Mouse (Mus musculus): ENCODE results near the gene Pld5. TPM values are rescaled to one million over a fixed set of nuclear protein-coding genes. Genes with fewer than 3 reads are reported as not detected.

Gene Pld5
- polyA plus RNA-seq, 1 experiment from 2014 or later, result 0.25 TPM

DNA sequence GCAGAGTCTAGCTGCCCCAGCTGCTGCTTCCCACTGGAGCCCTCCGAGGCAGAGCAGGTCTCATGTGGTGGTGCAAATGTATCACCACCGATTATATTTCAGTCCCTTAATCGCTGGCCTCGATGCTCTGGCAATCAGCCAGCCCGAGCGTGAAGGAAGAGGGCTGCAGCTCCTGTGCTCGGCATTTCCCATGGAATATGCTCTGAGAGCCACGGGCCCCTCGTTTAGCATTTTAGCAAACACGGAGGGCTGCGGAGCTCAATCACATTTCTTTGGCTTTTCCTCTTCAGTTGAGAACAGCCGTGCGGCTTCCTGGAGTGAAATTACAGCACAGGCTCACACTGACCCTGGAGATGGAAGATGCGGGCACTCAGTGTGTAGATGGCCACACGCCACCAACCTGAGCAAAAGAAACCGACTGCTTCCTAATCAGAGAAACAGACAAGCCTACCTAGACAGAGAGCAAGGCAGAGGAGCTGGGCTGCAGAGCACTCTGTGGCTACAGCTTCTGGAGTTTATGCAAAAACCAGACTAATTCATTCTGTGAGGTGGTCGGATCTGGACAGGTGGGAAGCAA is 61.4 kb downstream of the Pld5 start:
- 0 out of 2 replicates have a peak, but pooled peaks have one; percentile 23 for ATAC-seq (ENCODE audit: borderline replicate concordance, extremely low read depth, low FRiP score, low TSS enrichment)
- Histone ChIP-seq H3K36me3 (no peaks in the 10 kb centered on the region), H3K9ac (no peak overlapping the region), H3K27me3 (no peaks in the 10 kb centered on the region), H3K4me1 (peaks cover 7% of the 10 kb centered on the region; the same call in 1 of the 2 replicates), H3K9me3 (no peaks in the 10 kb centered on the region), H3K4me3 (peak overlapping the region; percentile 13; the same call in 1 of the 2 replicates), H3K27ac (no peak overlapping the region), H3K4me2 (peak overlapping the region; percentile 50)
- WGBS, result 17% methylated on average over 17 of the region's 17 CpGs

DNA sequence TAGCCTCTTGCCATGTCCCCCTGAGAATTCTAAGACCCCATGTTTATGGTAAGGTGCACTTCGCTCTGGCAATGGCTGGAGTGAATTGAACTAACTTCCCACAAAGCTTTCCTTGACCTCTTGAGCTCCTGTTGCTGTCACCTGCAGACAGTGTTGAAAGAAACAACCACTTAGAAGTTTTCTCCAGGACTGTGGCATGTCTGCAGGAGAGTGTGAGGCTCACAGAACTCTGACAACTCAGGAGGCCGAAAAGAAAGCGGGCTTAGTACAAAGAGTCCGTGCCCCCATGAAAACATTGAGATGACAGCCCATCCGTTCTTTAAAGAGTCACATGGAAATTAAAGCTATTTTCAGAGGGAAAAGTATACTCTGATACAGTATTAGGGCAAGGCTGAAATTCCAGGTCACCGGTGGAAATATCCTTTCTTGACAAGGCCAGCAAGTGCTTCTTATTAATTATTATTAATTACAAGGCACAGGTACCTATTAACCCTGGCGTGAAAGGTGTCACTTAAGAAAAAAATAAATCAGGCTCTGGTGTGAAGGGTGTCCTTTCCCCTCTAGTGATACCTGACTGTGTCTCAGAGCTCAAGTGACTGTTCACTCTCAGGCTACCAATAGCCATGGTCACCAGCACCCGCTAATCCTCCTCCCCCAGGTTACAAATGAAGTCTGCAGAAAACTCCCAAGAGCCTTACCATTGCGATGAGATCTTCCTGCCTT is 62.0 kb downstream of the Pld5 start:
- H3K9me3 ChIP-seq, result no peaks in the 10 kb centered on the region
- H3K36me3 ChIP-seq, result no peaks in the 10 kb centered on the region

DNA sequence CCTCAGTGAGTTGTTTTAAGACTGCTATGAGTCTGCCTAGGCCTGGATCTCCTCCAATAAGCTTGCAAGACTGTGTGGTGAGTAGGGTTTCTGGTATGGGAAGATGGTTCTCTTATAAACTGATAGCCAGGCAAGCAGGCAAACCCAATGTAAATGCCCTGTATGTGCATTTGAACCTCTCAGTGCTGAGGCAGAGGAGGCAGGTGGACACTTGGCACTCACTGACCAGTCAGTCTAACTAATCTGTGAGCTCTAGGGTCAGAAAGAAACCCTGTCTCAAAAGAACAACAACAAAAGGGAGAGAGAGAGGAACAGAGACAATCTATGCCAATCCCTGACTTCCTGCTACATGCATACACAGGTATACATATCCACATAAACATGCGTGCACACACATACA is 64.3 kb downstream of the Pld5 start:
- Histone ChIP-seq H3K4me3 (no peak overlapping the region), H3K9me3 (no peaks in the 10 kb centered on the region), H3K27me3 (no peaks in the 10 kb centered on the region), H3K4me1 (peaks cover 7% of the 10 kb centered on the region; the same call in 1 of the 2 replicates), H3K4me2 (no peak overlapping the region), H3K27ac (no peak overlapping the region), H3K9ac (no peak overlapping the region), H3K36me3 (no peaks in the 10 kb centered on the region)
- 95% methylated on average over 1 of the region's 1 CpGs for WGBS
- ATAC-seq (ENCODE audit: borderline replicate concordance, extremely low read depth, low FRiP score, low TSS enrichment), result no peak

More for the DNA sequence above, 62.0 kb downstream of the Pld5 start:
- Histone ChIP-seq H3K4me2 (peak overlapping the region; percentile 50), H3K4me1 (peaks cover 7% of the 10 kb centered on the region; the same call in 1 of the 2 replicates), H3K27ac (no peak overlapping the region), H3K27me3 (no peaks in the 10 kb centered on the region), H3K9ac (no peak overlapping the region), H3K4me3 (peak overlapping the region; percentile 13; the same call in 1 of the 2 replicates)
- ATAC-seq (ENCODE audit: borderline replicate concordance, extremely low read depth, low FRiP score, low TSS enrichment), result no peak
- WGBS, result 47% methylated on average over 9 of the region's 9 CpGs

DNA sequence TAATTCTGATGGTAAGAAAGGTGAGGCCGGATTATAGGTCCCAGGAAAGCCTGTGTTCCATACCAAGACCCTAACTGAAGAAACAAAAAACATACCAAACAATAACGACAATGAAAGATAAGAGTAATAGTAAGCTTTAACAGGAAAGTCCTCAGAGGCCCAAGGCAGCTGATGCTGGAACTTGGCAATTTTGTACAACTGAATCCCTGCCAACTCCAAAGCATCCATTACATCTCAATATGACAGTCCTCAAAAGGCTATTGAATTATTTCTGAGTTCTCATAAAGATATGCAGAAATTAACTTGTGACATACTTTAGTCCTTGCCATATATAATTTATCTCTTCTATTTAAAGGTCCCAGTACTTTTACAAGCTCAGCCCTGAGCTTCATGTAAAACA is 67.1 kb downstream of the Pld5 start:
- Histone ChIP-seq H3K4me1 (no peaks in the 10 kb centered on the region), H3K9ac (no peak overlapping the region), H3K9me3 (no peaks in the 10 kb centered on the region), H3K27me3 (no peaks in the 10 kb centered on the region), H3K36me3 (no peaks in the 10 kb centered on the region), H3K4me3 (no peak overlapping the region), H3K27ac (no peak overlapping the region), H3K4me2 (no peak overlapping the region)
- no peak for ATAC-seq (ENCODE audit: borderline replicate concordance, extremely low read depth, low FRiP score, low TSS enrichment)
- 76% methylated on average over 2 of the region's 2 CpGs for WGBS

- H3K27me3 ChIP-seq, result no peaks in the 10 kb centered on the region
- H3K4me1 ChIP-seq, result no peaks in the 10 kb centered on the region
- no peak overlapping the region for H3K4me2 ChIP-seq
- no peak overlapping the region for H3K4me3 ChIP-seq
- no peak overlapping the region for H3K27ac ChIP-seq
- H3K9me3 ChIP-seq, result no peaks in the 10 kb centered on the region
- no peak overlapping the region for H3K9ac ChIP-seq
- ATAC-seq (ENCODE audit: borderline replicate concordance, extremely low read depth, low FRiP score, low TSS enrichment), result no peak
- 56% methylated on average over 3 of the region's 3 CpGs for WGBS
- no peaks in the 10 kb centered on the region for H3K36me3 ChIP-seq
Measured at GRCm38 (mm10) chr1:176202360-176202759, 72.8 kb downstream of the Pld5 start.

DNA sequence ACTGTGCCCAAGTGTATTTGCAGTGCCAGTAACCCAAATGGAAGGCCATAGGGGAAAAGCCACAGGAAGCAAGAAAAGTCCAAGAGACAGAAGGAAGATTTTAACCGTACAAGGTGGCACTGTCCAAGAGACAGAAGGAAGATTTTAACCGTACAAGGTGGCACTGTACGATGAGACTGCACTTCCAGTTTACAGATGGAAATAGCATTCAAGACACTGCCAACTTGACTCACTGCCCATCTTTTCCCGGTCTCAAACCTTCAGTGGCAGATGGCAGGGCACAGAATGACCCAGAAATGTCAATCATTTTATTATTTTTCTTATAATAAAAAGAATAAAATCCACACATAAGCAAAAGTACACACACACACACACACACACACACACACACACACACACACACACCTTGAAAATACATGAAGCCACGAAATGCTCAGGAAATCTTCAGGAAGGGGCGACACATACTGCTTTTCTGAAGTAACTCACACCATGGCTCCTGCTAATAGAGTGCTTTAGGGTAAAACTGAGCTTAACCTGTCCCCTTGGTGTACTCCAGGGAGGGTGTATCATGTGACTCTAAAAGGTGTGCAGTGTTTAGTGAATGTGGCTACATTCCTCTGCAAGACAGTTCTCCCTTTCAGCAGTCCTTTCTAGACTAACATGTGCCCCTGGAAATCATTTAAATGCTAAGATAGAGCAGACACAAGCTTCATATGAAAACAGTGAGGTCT is 77.9 kb downstream of the Pld5 start:
- Histone ChIP-seq H3K4me1 (no peaks in the 10 kb centered on the region), H3K36me3 (no peaks in the 10 kb centered on the region), H3K27me3 (no peaks in the 10 kb centered on the region), H3K9me3 (no peaks in the 10 kb centered on the region), H3K9ac (no peak overlapping the region), H3K27ac (no peak overlapping the region), H3K4me2 (no peak overlapping the region), H3K4me3 (no peak overlapping the region)
- WGBS, result 76% methylated on average over 6 of the region's 6 CpGs
- no peak for ATAC-seq (ENCODE audit: borderline replicate concordance, extremely low read depth, low FRiP score, low TSS enrichment)

DNA sequence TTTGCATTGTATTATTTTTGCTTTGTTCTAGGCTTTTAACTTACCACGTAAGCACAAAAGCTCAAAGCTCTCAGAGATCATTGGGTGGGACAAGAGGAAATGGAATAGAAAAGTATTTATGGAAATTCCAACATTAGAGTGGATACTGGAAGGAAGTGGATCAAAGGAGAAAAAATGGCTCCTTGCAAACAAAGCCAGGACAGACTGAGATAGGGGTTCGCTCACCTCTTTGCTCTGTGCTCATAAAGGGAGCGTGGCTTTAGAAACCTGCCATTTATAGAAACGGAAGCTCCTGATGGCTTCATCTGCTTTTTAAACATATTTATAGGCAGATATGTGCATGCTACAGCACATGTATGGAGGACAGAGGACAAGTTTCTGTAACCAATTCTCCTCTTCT is 78.8 kb downstream of the Pld5 start:
- WGBS, result 77% methylated on average over 4 of the region's 4 CpGs
- H3K4me1 ChIP-seq, result no peaks in the 10 kb centered on the region
- no peaks in the 10 kb centered on the region for H3K9me3 ChIP-seq
- H3K36me3 ChIP-seq, result no peaks in the 10 kb centered on the region
- no peak for ATAC-seq (ENCODE audit: borderline replicate concordance, extremely low read depth, low FRiP score, low TSS enrichment)
- no peaks in the 10 kb centered on the region for H3K27me3 ChIP-seq
- no peak overlapping the region for H3K4me2 ChIP-seq
- H3K9ac ChIP-seq, result no peak overlapping the region
- no peak overlapping the region for H3K4me3 ChIP-seq
- H3K27ac ChIP-seq, result no peak overlapping the region

DNA sequence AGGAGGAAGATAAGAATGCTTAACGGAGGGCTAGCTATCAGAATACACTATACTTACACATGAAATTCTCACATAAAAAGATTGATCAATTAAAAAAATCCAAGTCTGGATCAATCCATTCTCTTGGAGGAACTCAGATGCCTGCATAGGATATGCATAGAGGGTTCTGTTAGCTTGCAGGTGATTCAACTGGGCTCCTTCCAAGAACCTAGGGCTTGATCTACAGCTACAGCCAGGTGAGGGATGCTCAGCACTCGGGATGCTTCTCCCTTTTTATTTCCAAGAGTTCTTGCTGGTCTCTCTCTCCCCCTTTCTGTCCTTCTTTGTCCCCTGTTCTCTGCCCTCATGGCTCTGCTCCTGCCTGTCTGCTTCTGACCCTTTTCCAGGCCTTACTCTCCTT is 80.4 kb downstream of the Pld5 start:
- Histone ChIP-seq H3K36me3 (no peaks in the 10 kb centered on the region), H3K4me1 (no peaks in the 10 kb centered on the region), H3K4me2 (no peak overlapping the region), H3K27me3 (no peaks in the 10 kb centered on the region), H3K4me3 (no peak overlapping the region), H3K27ac (no peak overlapping the region), H3K9me3 (no peaks in the 10 kb centered on the region), H3K9ac (no peak overlapping the region)
- ATAC-seq (ENCODE audit: borderline replicate concordance, extremely low read depth, low FRiP score, low TSS enrichment), result no peak
- WGBS, result 85% methylated on average over 2 of the region's 2 CpGs

GRCm38 (mm10) chr1:176183991-176184390 is 91.1 kb downstream of the Pld5 start:
- ATAC-seq (ENCODE audit: borderline replicate concordance, extremely low read depth, low FRiP score, low TSS enrichment), result no peak
- H3K4me2 ChIP-seq, result no peak overlapping the region
- WGBS, result 62% methylated on average over 6 of the region's 6 CpGs

DNA sequence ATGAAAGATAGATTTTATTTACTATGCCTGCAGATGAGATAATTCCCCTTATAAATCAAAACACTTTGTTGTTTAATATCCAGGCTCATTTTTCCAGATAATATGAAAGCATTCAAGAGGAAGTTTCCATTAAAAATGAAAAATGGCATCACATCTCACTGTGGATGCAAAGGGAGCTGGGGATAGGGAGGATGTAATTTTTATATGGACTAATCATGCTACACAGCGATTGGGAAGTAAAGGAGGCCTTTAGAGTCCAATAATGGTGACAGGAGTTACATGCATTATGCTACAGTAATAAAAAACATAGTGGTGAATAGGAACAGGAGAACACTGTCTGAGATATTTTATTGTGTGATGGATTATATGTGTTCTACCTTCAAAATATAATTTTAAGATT is 100.1 kb downstream of the Pld5 start:
- 71% methylated on average over 1 of the region's 1 CpGs for WGBS
- H3K27me3 ChIP-seq, result no peaks in the 10 kb centered on the region
- no peaks in the 10 kb centered on the region for H3K36me3 ChIP-seq
- H3K4me1 ChIP-seq, result no peaks in the 10 kb centered on the region
- no peak overlapping the region for H3K4me3 ChIP-seq
- no peak overlapping the region for H3K4me2 ChIP-seq
- H3K9ac ChIP-seq, result no peak overlapping the region
- H3K9me3 ChIP-seq, result no peaks in the 10 kb centered on the region
- no peak overlapping the region for H3K27ac ChIP-seq
- ATAC-seq (ENCODE audit: borderline replicate concordance, extremely low read depth, low FRiP score, low TSS enrichment), result no peak

More at GRCm38 (mm10) chr1:176183991-176184390, 91.1 kb downstream of the Pld5 start:
- H3K4me1 ChIP-seq, result no peaks in the 10 kb centered on the region
- no peaks in the 10 kb centered on the region for H3K36me3 ChIP-seq
- no peaks in the 10 kb centered on the region for H3K27me3 ChIP-seq
- no peaks in the 10 kb centered on the region for H3K9me3 ChIP-seq
- H3K4me3 ChIP-seq, result no peak overlapping the region
- H3K27ac ChIP-seq, result no peak overlapping the region
- no peak overlapping the region for H3K9ac ChIP-seq

DNA sequence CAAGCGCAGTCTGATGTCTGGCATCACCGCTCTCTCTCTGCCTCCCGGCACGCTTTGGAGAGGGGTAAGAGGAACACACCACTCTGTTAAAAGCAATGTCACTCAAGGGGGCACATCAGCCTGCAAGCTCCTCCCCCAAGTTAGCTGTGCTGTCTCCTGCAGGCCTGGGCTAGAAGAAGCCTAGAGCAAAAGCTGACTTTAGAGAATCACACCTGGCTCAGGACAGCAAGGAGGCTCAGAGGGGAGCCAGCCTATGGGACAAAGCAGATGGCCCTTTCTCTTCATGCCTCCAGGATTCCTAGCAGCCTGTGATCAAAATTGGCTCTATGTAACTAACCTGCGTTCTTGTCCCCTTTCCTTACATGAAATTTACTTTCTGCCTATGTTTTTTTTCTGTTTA is 107.3 kb downstream of the Pld5 start:
- H3K27ac ChIP-seq, result no peak overlapping the region
- H3K4me3 ChIP-seq, result no peak overlapping the region
- H3K4me1 ChIP-seq, result no peaks in the 10 kb centered on the region
- H3K4me2 ChIP-seq, result no peak overlapping the region
- no peak for ATAC-seq (ENCODE audit: borderline replicate concordance, extremely low read depth, low FRiP score, low TSS enrichment)
- no peaks in the 10 kb centered on the region for H3K9me3 ChIP-seq
- no peaks in the 10 kb centered on the region for H3K27me3 ChIP-seq
- 57% methylated on average over 5 of the region's 5 CpGs for WGBS
- no peak overlapping the region for H3K9ac ChIP-seq
- no peaks in the 10 kb centered on the region for H3K36me3 ChIP-seq

GRCm38 (mm10) chr1:176167114-176167513 is 108.0 kb downstream of the Pld5 start:
- Histone ChIP-seq H3K27me3 (no peaks in the 10 kb centered on the region), H3K4me3 (no peak overlapping the region), H3K9me3 (no peaks in the 10 kb centered on the region), H3K9ac (no peak overlapping the region), H3K4me2 (no peak overlapping the region), H3K36me3 (no peaks in the 10 kb centered on the region), H3K27ac (no peak overlapping the region), H3K4me1 (no peaks in the 10 kb centered on the region)
- 72% methylated on average over 2 of the region's 2 CpGs for WGBS
- ATAC-seq (ENCODE audit: borderline replicate concordance, extremely low read depth, low FRiP score, low TSS enrichment), result no peak

Measured in lung, embryonic 15.5 days (tissue).